1 mouse cellular context compared by ENCODE assay signal in genomic region chr1:36454055-36454815, GRCm38 (mm10).
TF ChIP-seq lines count a peak whose summit lies in the region.

No protein-coding gene starts in this region.

TF ChIP-seq in CH12.LX, 34 proteins besides CTCF, POLR2A, EP300 and RAD21:
- TF ChIP-seq SMC3 (IDR thresholded peaks at IDR 0.05; ENCODE audit: low read depth, low read length) (peak; percentile 13; the same call in 1 of the 2 replicates), TCF12 (IDR thresholded peaks at IDR 0.05; ENCODE audit: low read depth, low read length) (no peak)
TF ChIP-seq in CH12.LX: peak in this region for 1.
